Mouse (Mus musculus): ENCODE data around the gene Slit3.

DNA sequence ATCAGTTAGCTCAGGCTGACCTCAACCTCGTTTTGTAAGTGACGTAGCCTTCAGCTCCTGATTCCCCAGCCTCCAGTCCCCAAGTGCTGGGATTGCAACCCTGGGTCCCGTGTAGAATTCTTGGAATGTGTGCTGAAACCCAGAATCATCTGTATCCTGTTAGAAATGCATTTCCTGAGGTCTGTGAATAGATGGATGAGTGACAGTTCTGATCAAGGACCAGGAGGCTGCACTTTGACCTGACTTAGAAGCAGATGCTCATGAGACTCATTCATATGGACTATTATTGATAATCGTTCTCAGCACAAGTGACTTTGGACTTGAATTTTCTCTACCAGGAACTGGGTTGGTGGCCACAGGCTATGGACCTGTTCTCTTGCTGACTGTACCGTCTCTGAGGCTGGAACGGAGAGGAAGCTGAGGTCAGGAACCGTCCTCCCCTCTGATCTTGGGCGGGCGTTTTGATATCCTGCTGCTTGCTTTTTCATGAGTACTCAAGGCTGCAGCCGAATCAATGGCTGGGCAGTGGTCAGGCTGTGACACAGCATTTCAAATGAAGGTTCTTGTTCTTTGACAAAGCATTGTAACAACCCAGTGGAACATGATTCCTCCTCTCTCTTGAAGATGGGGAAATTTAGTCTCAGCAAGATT is 401.9 kb downstream of the Slit3 start:
- TF ChIP-seq CTCF (IDR thresholded peaks at IDR 0.05; ENCODE audit: low read depth, low read length), result no peak
- TF ChIP-seq POLR2A (IDR thresholded peaks at IDR 0.05; ENCODE audit: extremely low read depth, insufficient read depth, low read length), result no peak
